Mouse (Mus musculus): ENCODE measurements around the gene Tor4a.

Tor4a gene

DNA sequence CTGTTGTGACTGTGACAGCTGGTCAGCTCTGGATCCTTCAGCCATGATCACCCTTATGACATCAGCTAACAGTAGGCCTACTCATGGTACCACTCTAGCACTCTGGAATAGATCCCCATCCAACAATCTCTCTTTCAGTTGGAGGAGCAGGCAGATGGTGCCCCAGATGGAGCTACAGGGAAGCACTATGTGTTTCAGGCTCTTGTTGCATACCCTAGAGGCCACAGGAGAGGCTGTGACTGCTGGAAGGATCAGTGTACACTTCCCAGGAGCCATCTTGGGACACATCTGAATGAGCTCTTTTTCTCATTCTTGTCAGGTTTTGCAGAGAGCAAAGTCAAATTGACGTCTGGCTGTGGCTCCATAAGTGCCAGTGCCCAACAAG is 24.9 kb downstream of the Tor4a start:
- no peak for TF ChIP-seq GATA4 (IDR thresholded peaks at IDR 0.05; ENCODE audit: insufficient replicate concordance, low read length)

DNA sequence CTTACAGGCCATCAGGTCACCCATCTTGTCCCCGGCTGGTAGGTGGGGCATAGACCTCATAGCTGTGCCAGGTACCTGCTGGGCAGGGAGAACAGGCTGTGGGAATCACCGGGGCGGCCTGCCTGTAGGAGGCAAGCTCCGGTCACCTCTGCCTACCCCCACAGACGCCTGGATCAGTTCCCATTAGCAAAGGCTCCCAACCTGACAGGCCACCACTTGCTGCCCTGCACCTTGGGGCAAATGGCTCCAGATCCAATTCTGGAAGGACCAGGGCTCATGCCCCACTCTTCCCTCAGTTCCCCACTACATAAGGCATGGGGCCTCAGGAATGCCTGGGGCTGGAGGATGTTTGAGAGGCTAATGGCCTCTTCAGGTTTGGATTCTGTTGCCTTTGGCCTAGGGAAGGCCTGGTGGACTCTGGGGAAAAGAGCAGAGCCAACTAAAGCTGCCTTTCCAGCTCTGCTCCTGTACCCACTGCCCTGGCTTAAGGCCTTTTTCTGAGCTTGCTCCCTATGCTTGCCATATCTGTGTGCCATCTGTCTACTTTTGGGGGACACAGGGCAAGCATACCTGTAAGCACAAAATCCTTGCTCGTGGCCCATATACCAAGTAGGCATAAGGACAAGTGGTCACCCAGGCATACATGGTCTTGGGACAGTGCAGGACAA is 25.5 kb downstream of the Tor4a start:
- no peak for TF ChIP-seq GATA4 (IDR thresholded peaks at IDR 0.05; ENCODE audit: insufficient replicate concordance, low read length)

- TF ChIP-seq GATA4 (IDR thresholded peaks at IDR 0.05; ENCODE audit: insufficient replicate concordance, low read length) = no peak
These were observed 26.2 kb downstream of the Tor4a start for GRCm38 (mm10) chr2:25170326-25171100.

- TF ChIP-seq GATA4 (IDR thresholded peaks at IDR 0.05; ENCODE audit: insufficient replicate concordance, low read length) = no peak
These were observed 26.9 kb downstream of the Tor4a start for GRCm38 (mm10) chr2:25169778-25170177.

- no peak for TF ChIP-seq GATA4 (IDR thresholded peaks at IDR 0.05; ENCODE audit: insufficient replicate concordance, low read length)
These were observed 28.1 kb downstream of the Tor4a start for GRCm38 (mm10) chr2:25168665-25168978.

DNA sequence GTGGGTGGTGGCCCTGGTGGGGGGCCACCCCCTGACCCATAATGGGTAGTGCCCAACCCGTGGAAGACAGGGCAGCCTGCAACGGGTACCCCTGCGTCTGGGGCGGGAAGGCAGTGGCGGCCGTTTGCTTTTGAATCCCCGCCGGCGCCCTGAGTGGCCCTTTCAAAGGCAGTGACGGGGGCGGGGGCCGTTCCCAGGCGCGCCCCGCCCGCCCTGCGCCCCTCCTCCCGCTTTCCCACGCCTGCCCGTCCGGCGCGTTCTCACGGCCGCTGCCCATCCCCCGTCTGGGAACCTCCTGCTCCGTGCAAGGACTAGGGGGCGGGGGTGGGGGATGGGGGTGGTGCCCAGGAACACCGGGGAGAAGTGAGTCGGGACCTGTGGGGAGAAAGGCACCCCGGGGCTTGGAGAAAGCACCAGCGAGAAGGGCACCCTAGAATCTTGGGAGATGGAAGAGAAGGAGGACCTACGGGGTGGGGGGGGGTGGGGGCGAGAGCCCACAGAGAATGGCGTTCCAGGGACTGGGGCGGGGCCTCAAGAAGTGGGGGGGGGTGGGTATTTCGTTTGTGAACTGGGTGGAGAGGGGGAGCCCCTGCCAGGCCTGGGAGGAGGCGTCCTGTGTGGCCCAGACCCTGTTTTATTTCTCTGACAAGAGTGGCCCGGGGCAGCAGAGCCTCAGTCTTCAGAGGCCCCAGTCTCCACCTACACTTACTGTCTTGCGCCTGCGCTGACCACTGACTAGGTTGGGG is 28.6 kb downstream of the Tor4a start:
- no peak for TF ChIP-seq GATA4 (IDR thresholded peaks at IDR 0.05; ENCODE audit: insufficient replicate concordance, low read length)

DNA sequence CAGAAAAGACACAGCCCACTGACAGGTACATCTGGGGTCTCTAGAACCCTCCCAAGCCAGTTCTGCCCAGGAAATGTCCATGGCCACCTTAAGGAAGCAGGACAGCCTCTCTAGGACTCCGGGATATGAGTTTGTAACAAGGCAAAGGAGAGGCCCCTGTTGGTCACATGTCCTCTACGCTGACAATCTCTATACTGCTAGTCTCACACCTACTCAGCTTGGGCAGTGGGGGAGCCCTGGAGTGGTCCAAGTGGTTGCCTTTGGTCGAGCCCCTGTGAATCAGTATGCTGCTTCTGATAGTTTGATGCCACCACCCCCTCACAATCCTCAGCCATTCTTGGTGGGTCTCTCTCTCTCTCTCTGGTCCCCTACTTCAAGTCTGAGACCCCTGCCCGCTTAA is 29.2 kb downstream of the Tor4a start:
- no peak for TF ChIP-seq GATA4 (IDR thresholded peaks at IDR 0.05; ENCODE audit: insufficient replicate concordance, low read length)

DNA sequence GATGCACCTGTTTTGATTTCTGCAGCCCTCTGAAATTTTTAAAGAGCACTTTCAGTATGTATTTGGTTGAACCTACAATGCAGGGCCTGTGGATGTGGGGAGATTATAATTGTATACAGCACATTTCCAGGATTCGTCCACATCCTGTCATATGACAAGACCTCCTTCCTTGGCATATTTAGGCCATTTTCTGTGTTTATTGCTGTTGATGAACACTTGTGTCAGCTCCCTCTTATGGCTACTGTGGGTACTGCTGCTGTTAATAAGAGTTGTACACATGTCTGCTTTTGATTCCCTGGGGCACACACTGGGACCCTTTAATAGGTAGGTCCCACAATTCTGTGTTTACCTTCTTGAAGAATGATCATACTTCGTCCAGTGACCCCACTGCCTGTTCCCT is 39.0 kb downstream of the Tor4a start:
- TF ChIP-seq GATA4 (IDR thresholded peaks at IDR 0.05; ENCODE audit: insufficient replicate concordance, low read length) = no peak

DNA sequence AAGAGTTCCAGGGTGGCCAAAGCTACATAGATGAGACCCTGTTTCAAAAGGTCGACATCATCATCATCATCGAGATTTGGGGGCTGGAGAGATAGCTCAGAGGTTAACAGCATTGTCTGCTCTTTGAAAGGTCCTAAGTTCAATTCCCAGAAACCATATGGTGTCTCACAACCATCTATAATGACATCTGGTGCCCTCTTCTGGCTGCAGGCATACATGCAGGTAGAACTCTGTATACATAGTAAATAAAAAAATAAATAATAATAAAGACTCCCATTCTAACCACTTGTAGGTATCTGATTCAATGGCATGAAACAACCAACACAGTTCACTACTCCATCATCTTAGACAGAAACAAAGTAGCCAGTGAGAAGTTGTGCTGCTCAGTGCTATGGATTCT is 39.7 kb downstream of the Tor4a start:
- TF ChIP-seq GATA4 (IDR thresholded peaks at IDR 0.05; ENCODE audit: insufficient replicate concordance, low read length) = no peak

GRCm38 (mm10) chr2:25156177-25156576 is 40.5 kb downstream of the Tor4a start:
- no peak for TF ChIP-seq GATA4 (IDR thresholded peaks at IDR 0.05; ENCODE audit: insufficient replicate concordance, low read length)

DNA sequence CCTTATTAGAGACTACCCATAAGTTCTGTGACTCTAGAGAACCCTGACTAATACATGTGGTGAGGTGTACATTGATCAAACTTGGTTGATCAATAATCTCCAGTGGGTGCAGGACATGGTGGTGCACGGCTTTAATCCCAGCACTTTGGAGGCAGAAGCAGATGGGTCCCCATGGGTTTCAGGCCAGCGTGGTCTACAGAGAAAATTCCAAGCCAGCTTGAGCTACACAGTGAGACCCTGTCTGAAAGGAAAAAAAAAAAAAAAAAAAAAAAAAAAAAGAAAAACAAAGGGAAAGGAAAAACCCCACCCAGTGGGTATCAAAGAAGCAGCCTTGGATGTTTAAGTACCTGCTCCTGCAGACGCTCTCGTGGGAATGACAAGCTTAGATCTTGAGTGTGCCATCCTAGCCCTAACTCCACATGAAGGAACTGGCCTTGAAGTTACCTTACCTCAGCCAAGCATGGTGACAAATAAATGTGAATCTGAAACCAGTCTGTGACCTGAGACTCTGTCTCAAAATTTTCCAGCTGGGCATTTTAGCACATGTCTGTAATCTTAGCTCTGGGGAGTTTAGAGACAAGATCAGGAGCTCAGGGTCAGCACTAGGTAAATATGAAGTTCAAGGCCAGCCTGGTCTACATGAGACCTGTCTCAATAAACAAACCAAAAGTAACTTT is 45.3 kb downstream of the Tor4a start:
- TF ChIP-seq GATA4 (IDR thresholded peaks at IDR 0.05; ENCODE audit: insufficient replicate concordance, low read length) = no peak

- no peak for TF ChIP-seq GATA4 (IDR thresholded peaks at IDR 0.05; ENCODE audit: insufficient replicate concordance, low read length)
These were observed 47.0 kb downstream of the Tor4a start for GRCm38 (mm10) chr2:25149643-25150042.

GRCm38 (mm10) chr2:25147892-25148291 is 48.8 kb downstream of the Tor4a start:
- no peak for TF ChIP-seq GATA4 (IDR thresholded peaks at IDR 0.05; ENCODE audit: insufficient replicate concordance, low read length)

GRCm38 (mm10) chr2:25147398-25147797 is 49.3 kb downstream of the Tor4a start:
- no peak for TF ChIP-seq GATA4 (IDR thresholded peaks at IDR 0.05; ENCODE audit: insufficient replicate concordance, low read length)

GRCm38 (mm10) chr2:25145346-25145745 is 51.3 kb downstream of the Tor4a start:
- TF ChIP-seq GATA4 (IDR thresholded peaks at IDR 0.05; ENCODE audit: insufficient replicate concordance, low read length) = peak; percentile 58; the same call in 1 of the 2 replicates
